Mouse (Mus musculus) liver, embryonic 14.5 days (tissue): Measurements from ENCODE around the gene Vav3.

Experiments
- CTCF ChIP-seq: IDR thresholded peaks from 2 replicates; pipeline ENCODE4 v1.5.1; 2016; ENCODE audit warnings: antibody characterized with exemption, low read depth, control low read depth
- EP300 ChIP-seq: IDR thresholded peaks from 2 replicates; pipeline ENCODE4 v1.6.1; 2016; ENCODE audit warnings: antibody characterized with exemption, low read depth

- TF ChIP-seq CTCF (no peak), EP300 (no peak)
Measured at GRCm38 (mm10) chr3:109596084-109596483, 255.6 kb downstream of the Vav3 start.
